Mouse (Mus musculus): Measurements from ENCODE around the gene Ndufb6.

Gene Ndufb6

DNA sequence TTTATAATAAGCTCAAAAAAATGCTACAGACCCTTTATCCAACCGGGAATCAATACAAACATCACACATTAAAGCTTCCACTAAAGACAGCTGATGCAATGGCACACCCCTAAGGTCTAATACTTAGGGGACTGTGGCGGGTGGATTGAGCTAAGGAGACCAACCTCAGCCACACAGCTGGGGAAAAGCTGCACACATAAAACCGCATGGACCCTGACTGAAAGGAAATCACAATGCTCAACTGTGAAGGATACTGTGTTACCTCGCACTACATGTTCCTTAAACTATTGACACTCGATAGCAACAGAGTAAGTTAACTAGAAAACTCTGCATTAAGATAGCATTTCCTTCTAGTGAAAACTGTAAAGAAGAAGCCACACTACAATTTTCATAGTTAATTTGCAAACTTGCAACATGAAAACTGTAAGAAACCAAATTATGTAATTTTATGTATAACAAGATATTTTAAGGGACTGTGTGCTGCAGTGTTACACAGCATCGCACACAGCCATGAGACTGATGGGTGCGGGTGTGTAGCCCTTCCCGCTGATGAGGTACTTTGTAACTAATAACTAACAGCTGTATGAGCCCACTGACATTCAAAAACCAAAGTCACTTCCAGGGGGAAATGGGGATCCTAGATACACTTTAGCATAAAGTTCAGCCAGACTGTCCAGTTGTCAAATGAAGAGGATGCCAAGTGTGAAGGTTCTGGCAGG is 24.7 kb downstream of the Ndufb6 start:
- DNase-seq (ENCODE audit: low read depth, low spot score): no peak

DNA sequence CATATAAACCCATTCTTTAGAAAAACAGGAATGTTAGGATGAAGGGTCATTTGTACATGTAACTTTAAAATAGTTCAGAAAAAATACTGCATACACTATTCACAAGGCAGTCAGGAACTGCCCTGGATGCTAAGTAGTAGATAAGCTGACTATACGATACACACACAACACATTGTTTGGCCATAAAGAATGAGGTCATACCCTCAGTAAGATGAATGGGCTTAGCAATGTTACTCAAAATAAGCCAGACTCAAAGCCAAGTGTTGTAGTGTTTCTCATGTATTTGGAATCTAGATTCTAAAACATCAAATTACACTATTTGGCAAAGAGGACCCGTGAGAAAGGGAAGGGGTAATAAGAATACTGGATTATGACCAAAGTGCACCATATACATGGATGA is 25.5 kb downstream of the Ndufb6 start:
- no peak for DNase-seq (ENCODE audit: low read depth, low spot score)

- DNase-seq (ENCODE audit: low read depth, low spot score): no peak
Observed at GRCm38 (mm10) chr4:40250984-40251383, 28.2 kb downstream of the Ndufb6 start.

DNA sequence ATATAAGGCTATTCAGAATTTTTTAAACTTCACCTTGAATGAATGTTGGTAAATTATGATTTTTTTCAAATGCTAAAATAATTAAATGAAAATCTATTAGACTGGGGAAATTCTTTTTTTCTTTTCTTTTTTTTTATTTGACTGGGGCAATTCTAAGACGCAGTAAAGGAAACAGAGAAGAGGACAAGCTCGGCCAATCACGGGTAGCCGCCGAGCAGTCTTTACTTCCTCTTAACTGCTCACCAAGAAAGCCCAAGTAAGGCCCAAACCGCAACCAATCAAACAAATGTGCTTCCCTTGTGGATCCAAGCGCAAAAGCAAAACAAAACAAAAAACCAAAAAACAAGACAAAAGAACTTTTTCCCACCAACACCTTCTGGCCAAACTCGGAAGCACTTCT is 35.2 kb downstream of the Ndufb6 start:
- no peak for DNase-seq (ENCODE audit: low read depth, low spot score)

GRCm38 (mm10) chr4:40243006-40243405 is 36.2 kb downstream of the Ndufb6 start:
- no peak for DNase-seq (ENCODE audit: low read depth, low spot score)

GRCm38 (mm10) chr4:40241928-40242327 is 37.3 kb downstream of the Ndufb6 start:
- no peak for DNase-seq (ENCODE audit: low read depth, low spot score)

GRCm38 (mm10) chr4:40240272-40240744 is 38.9 kb downstream of the Ndufb6 start:
- DNase-seq (ENCODE audit: low read depth, low spot score): no peak

GRCm38 (mm10) chr4:40239409-40240271 is 39.6 kb downstream of the Ndufb6 start, which contains the start of gene Ddx58:
Gene Ddx58 (minus strand): TSS chr4:40239828.
- peak; percentile 1 for DNase-seq (ENCODE audit: low read depth, low spot score)

- DNase-seq (ENCODE audit: low read depth, low spot score): no peak
Observed at GRCm38 (mm10) chr4:40238483-40239408, 40.5 kb downstream of the Ndufb6 start.

DNA sequence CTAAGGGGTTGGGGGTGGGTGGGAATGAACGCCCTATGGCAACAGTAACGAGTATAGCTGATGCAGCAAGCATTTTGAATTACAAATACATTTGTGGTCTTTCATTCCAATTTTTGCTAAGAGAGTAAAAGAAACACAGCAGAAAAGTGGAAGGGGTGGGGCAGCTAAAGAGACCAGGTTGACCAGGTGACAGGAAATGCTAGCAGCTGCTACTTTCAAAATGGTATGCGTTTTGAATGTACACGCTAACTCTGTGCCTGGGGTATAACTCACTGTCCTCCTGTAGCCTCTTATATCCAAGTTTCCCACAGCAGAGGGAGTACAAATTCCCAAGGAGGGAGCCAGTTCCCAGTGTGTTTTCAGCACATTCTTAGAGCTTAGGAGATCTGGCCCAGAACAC is 42.4 kb downstream of the Ndufb6 start:
- no peak for DNase-seq (ENCODE audit: low read depth, low spot score)

- no peak for DNase-seq (ENCODE audit: low read depth, low spot score)
Observed at GRCm38 (mm10) chr4:40234256-40234655, 45.0 kb downstream of the Ndufb6 start.

- no peak for DNase-seq (ENCODE audit: low read depth, low spot score)
Observed at GRCm38 (mm10) chr4:40233062-40233664, 46.1 kb downstream of the Ndufb6 start.

DNA sequence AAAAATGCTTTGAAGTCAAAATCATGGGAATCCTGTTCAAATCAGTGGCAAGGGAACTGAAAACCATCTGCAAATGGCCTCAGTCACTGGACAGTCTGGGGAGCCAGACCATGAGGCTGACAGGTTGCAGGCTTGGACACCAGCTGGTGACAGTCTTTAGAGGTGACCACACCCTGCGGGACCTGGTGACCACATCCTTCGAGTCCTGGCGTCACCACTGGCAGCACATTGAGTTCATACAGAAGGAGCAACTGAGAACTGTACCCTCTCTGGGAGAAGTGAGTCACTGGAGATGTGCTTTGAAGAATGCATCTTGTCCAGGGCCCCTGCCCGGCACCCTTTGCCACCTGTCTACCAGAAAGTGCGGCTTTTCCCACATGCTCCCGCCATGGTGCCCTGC is 49.5 kb downstream of the Ndufb6 start:
- DNase-seq (ENCODE audit: low read depth, low spot score): no peak

DNA sequence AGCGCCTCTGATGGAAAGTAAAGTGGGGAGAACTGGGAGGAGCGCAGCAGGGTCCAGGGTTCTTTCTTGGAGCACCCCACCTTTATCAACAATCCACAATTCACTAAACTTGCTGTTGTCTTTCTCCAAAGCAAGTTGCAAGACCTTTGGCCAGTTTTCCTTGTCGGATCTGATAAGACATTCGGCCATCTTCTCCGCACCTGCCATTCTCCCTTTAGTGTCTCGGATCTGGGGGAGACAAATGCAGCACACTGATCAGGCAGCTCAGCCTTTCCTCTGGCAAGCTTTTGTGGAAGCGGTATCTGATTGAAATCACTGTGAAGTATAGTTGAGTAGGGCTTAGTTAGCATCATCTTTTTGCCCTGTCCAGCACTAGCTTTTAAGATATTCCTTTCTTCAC is 51.3 kb downstream of the Ndufb6 start:
- DNase-seq (ENCODE audit: low read depth, low spot score): no peak

DNA sequence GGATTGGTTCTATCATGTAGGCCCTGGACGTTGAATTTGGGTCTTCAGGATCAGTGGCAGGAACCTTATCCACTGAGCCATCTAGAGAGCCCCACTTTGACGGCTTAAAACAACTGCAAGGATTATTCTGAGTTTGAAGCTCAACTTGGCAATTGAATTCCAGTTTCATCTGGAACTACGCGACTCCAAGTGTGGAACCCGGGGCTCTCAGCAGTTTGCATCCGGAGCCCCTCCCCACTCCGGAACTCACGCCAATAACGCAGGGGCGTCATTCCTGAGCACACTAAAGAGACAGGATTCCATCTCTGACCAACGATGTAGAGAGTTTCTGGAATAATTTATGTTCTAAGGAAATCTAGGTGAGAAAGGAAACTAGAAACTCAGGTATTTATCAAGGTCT is 52.1 kb downstream of the Ndufb6 start:
- no peak for DNase-seq (ENCODE audit: low read depth, low spot score)

- DNase-seq (ENCODE audit: low read depth, low spot score): no peak
Observed at GRCm38 (mm10) chr4:40226095-40226494, 53.1 kb downstream of the Ndufb6 start.

DNA sequence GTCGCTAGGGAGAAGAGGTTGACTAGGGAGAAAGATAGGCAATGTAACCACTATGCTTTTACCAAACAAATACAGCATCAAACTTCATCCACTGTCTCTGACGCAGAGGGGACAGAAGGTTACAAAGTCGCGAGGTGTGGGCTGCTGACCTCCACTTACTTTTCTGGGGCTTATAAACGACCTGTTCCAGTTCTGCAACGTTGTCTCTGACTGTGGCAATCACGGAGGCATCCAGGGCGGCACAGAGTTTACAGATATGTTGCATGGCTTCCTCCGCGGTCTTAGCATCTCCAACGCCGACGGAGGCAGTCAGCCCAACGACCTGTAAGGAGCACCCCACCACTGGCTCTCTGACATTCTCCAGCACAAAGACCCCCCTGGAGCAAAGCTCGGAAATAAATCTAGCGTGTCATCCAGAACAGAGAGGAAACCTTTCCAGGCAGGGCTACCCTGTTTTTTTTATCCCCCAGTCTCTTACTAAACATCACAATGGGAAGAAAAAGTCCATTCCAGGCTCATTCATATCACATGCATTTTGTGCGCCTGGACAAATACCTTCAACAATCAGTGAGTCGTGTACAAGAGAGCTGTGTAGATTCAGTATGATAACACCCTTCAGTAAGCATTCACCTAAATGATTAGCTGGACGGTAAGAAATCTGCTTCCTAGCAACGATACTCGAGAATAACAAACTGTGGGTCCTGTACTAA is 57.2 kb downstream of the Ndufb6 start:
- DNase-seq (ENCODE audit: low read depth, low spot score): no peak

DNA sequence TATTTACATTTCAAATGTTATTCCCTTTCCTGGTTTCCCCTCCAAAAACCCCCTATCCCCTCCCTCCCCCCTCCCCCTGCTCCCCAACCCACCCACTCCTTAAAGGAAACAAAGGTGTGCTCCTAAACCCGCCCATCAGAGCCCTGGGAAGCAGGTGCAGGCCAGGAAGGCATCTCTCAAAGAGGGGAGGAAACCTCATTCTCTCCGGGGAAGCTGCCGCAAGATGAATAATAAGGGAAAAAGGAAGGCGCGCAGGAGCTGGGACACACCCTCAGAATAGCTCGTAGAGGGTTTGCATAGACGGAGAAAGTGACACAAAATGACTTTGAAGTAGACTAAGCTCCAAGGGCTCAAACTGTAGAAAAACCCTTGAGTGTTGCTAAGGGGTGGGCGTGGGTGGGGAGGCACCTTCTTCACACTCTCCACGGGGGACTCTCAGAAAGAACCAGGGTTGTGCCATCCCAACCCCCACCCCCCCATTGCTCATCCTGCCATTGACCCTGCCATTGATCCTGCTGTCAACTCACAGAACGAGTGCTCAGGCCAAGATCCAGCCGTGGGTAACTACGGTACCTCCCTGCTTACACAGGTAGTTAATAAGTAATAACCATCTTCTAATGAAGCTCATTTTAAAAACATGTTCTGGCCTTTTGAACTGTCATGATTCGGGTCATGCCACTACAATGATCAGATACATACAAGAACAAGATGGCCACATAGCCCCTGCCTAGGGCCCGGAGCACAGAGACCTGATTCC is 58.0 kb downstream of the Ndufb6 start:
- DNase-seq (ENCODE audit: low read depth, low spot score): no peak
